Mouse (Mus musculus): ENCODE data around the gene Marc2. TPM values are rescaled to one million over a fixed set of nuclear protein-coding genes. Genes with fewer than 3 reads are reported as not detected.

Gene Marc2
- total RNA-seq, 2 experiments from 2014 or later = 65.2 to 207 TPM

DNA sequence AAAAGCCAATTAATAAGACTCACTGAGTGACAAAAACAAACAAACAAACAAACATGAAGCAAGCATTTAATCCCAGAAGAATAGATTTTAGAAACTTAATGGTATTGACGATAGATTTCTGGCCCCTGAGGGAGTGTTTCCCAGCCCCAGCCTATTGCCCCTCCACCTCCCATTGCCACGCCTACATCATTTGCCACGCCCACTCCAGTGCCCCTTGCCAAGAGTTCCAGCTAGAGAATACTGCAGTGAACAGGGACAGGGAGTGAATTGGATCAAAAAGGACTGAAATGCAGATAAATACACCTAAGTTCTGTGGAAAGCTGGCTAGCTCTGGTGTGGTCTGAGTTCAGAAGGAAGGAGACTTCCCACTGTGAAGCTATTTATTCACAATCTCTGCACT is 82.4 kb downstream of the Marc2 start:
- no peak for ATAC-seq (replicated peaks; ENCODE audit: poor library complexity, severe bottlenecking)

Other genes starting within 250 kb of the Marc2 start
- gene Hlx, start 113.8 kb downstream of the Marc2 start, total RNA-seq (2014; fragmentation: Nextera tagmentation) = 5.1 and 6.4 TPM in 2 replicates
- gene Hlx, start 113.8 kb downstream of the Marc2 start, total RNA-seq (2017) = 9.5 and 10.5 TPM in 2 replicates
- not detected in 2 replicates for gene Marc1, start 35.1 kb downstream of the Marc2 start, total RNA-seq (2014; fragmentation: Nextera tagmentation)
- 0.26 TPM in 1 of 2 replicates, not detected in the other for gene Marc1, start 35.1 kb downstream of the Marc2 start, total RNA-seq (2017)
- gene C130074G19Rik, start 36.8 kb upstream of the Marc2 start, total RNA-seq (2014; fragmentation: Nextera tagmentation) = not detected in 2 replicates
- gene C130074G19Rik, start 36.8 kb upstream of the Marc2 start, total RNA-seq (2017) = 0.13 TPM in 1 of 2 replicates, not detected in the other
- not detected in 2 replicates for gene Mark1, start 153.1 kb upstream of the Marc2 start, total RNA-seq (2014; fragmentation: Nextera tagmentation)
- not detected in 2 replicates for gene Mark1, start 153.1 kb upstream of the Marc2 start, total RNA-seq (2017)